8 mouse cellular contexts compared by ENCODE assay signal in genomic region chr14:57701915-57702477, GRCm38 (mm10). TPM values are rescaled to one million over a fixed set of nuclear protein-coding genes. Genes with fewer than 3 reads are reported as not detected.
A peak's percentile ranks its signal among the peaks of the same experiment; 100 is the strongest.
DNase-seq lines count a peak whose midpoint lies in the region; ATAC-seq lines count a peak whose summit lies in the region.

No protein-coding gene starts in this region.

- no peak overlapping the region for H3K9ac ChIP-seq in forebrain, embryonic 14.5 days (ENCODE audit: low read length)
- no peak overlapping the region for H3K9ac ChIP-seq in limb, embryonic 13.5 days

- peak; percentile 63 for DNase-seq in retina, postnatal 1 day
- DNase-seq in retina, embryonic 14.5 days (ENCODE audit: low spot score), result no peak
- peak; percentile 75 for DNase-seq in forebrain, embryonic 14.5 days (ENCODE audit: low spot score)
- DNase-seq in right cerebral cortex, postnatal 36 days (ENCODE audit: low spot score in 2 of 2), result no peak
- no peak for DNase-seq in ovary, postnatal 10 days (ENCODE audit: low spot score)
- no peak for DNase-seq in ovary, postnatal 14 days (ENCODE audit: low spot score)

- H3K4me2 ChIP-seq in forebrain, embryonic 14.5 days (ENCODE audit: low read length), result no peak overlapping the region
- H3K4me2 ChIP-seq in limb, embryonic 13.5 days (replicated peaks), result no peak overlapping the region

- peaks cover 2% of the 10 kb centered on the region for H3K4me1 ChIP-seq in forebrain, embryonic 14.5 days (ENCODE audit: control insufficient read depth, insufficient read depth, low read length)
- H3K4me1 ChIP-seq in limb, embryonic 13.5 days, result peaks cover 7% of the 10 kb centered on the region; the same call in 1 of the 2 replicates

- H3K36me3 ChIP-seq in forebrain, embryonic 14.5 days (ENCODE audit: control insufficient read depth, insufficient read depth, low read length), result peaks cover 19% of the 10 kb centered on the region
- peaks cover 80% of the 10 kb centered on the region for H3K36me3 ChIP-seq in limb, embryonic 13.5 days

- H3K27ac ChIP-seq in forebrain, embryonic 14.5 days (ENCODE audit: low read depth, low read length), result peak overlapping the region; percentile 77
- peak overlapping the region; percentile 58; the same call in 1 of the 2 replicates for H3K27ac ChIP-seq in limb, embryonic 13.5 days

- ATAC-seq in forebrain, embryonic 14.5 days, result peak; percentile 73
- no peak for ATAC-seq in limb, embryonic 13.5 days (ENCODE audit: low FRiP score, low read depth)
- no peak for ATAC-seq in CD4-positive, CD25-positive, alpha-beta regulatory T cell, adult 4 months

- 26% methylated on average over 12 of the region's 12 CpGs for WGBS in forebrain, embryonic 14.5 days
- WGBS in limb, embryonic 13.5 days, result 60% methylated on average over 12 of the region's 12 CpGs

- H3K27me3 ChIP-seq in forebrain, embryonic 14.5 days (replicated peaks; ENCODE audit: control insufficient read depth, insufficient read depth, low read length), result no peaks in the 10 kb centered on the region
- no peaks in the 10 kb centered on the region for H3K27me3 ChIP-seq in limb, embryonic 13.5 days

- no peaks in the 10 kb centered on the region for H3K9me3 ChIP-seq in forebrain, embryonic 14.5 days (replicated peaks; ENCODE audit: control insufficient read depth, low read length)
- H3K9me3 ChIP-seq in limb, embryonic 13.5 days, result no peaks in the 10 kb centered on the region

- H3K4me3 ChIP-seq in forebrain, embryonic 14.5 days (ENCODE audit: low read depth, low read length), result no peak overlapping the region
- no peak overlapping the region for H3K4me3 ChIP-seq in limb, embryonic 13.5 days

RNA-seq across cellular contexts. Expression of gene Xpo4, which starts 36.8 kb away (rescaled TPM):
- 13.7 and 16.1 TPM in 2 replicates for polyA plus RNA-seq in forebrain, embryonic 14.5 days (2014; fragmentation: Nextera tagmentation; extraction: Ambion mirVana)
- 26.4 and 28.2 TPM in 2 replicates for polyA plus RNA-seq in limb, embryonic 13.5 days (2015; fragmentation: Nextera tagmentation; extraction: Ambion mirVana)
- 10 to 100 TPM; 26.9 to 29.6 TPM for polyA plus RNA-seq in CD4-positive, CD25-positive, alpha-beta regulatory T cell, adult 4 months (2017; shearing (Covaris generic))

RNA-seq across cellular contexts. Expression of gene Gm49361, which starts 43.9 kb away (rescaled TPM):
- not detected in 2 replicates for polyA plus RNA-seq in forebrain, embryonic 14.5 days (2014; fragmentation: Nextera tagmentation; extraction: Ambion mirVana)
- polyA plus RNA-seq in limb, embryonic 13.5 days (2015; fragmentation: Nextera tagmentation; extraction: Ambion mirVana), result not detected in 2 replicates
- not detected for polyA plus RNA-seq in CD4-positive, CD25-positive, alpha-beta regulatory T cell, adult 4 months (2017; shearing (Covaris generic))

RNA-seq across cellular contexts. Expression of gene Lats2, which starts 56.2 kb away (rescaled TPM):
- polyA plus RNA-seq in forebrain, embryonic 14.5 days (2014; fragmentation: Nextera tagmentation; extraction: Ambion mirVana), result 5.0 and 6.2 TPM in 2 replicates
- 27.6 and 29.4 TPM in 2 replicates for polyA plus RNA-seq in limb, embryonic 13.5 days (2015; fragmentation: Nextera tagmentation; extraction: Ambion mirVana)
- 10 to 100 TPM; 25.6 to 25.8 TPM for polyA plus RNA-seq in CD4-positive, CD25-positive, alpha-beta regulatory T cell, adult 4 months (2017; shearing (Covaris generic))

Comparison
In these comparisons a context has a peak if more than half of its experiments do, and no peak if none do; other contexts are left out.
1. DNase-seq: peak in retina, postnatal 1 day (single experiment) and forebrain, embryonic 14.5 days (single experiment); none in retina, embryonic 14.5 days (single experiment), right cerebral cortex, postnatal 36 days (0 of 2), ovary, postnatal 10 days (single experiment) and ovary, postnatal 14 days (single experiment).